Mouse (Mus musculus) urinary bladder, adult 2 months (tissue): ENCODE data around the gene Trpc7. TPM values are rescaled to one million over a fixed set of nuclear protein-coding genes. Genes with fewer than 3 reads are reported as not detected.

Experiments used
- DNase-seq: peaks from one replicate; pipeline ENCODE4 v3.0.0; 2022; ENCODE audit warnings: low spot score
- polyA plus RNA-seq: library from polyadenylated mRNA; depleted of rRNA; stranded (reverse); fragments of >200 nt; gene quantifications from 2 replicates; pipeline ENCODE4 v1.2.3, GENCODE M21; 2012; rRNA removed

Gene Trpc7
- polyA plus RNA-seq, 1 experiment: not detected

DNA sequence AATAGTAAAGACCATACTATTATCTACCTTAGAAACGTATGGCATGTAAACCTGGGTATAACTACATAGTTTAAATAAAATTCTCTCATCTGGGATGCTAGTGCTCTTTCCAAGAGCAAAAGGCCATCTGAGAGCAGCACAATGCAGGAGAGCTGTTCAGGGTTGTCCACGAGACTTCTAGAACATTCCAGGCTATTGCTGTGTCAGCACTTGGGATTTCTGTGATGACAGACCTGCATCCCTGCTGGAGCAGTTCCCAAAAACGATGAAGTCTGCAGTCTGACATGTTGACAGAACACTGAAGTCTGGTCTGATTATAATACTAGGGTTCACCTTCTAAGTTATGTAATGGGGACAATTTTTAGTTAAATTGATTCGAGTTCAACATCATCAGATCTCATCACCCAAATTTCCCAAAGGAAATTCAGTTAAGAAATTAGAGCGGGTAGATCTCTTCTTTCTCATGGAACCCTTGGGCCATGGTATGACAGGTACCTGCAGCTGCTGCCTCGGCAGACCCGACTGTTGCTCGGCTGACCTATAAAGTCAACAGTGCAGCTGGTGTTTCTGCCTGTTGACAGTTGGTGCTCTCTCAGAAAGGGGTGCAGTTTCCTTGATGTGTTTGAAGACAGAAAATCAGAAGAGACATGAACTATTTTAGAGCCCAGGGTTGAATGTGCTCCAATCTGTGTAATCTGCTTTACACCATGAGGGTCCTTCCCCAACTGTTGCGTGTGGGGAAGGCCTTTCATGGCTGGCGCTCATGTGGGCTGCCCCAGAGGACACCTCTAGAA lies 148.9 kb downstream of the Trpc7 start:
- no peak for DNase-seq

DNA sequence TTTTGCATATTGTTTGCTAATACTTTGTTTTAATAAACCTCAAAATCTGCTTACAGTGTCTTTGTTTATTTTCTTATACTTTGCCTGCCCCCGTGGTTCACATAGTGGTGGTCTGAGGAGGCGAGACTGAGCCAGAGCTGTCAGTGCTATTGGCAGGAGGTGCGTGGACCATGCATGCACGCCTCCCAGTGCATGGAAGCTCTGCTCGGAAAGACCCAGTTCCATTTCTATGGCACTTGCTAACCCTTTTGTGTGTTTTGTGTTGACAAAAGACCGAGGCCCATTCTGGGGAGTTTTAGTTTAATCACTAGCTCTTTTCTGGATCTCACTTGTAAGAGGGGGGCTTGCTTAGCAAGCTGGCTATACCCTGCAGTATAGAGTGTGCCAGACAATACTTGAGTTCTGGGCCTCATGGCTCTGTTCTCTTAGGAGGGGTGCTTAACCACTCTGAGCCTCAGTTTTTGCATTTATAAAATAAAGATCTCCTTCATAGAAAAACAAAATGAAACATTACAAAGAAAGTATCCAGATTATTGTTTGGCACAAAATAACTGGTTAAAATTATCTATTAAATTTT lies 153.4 kb downstream of the Trpc7 start:
- DNase-seq: no peak

DNA sequence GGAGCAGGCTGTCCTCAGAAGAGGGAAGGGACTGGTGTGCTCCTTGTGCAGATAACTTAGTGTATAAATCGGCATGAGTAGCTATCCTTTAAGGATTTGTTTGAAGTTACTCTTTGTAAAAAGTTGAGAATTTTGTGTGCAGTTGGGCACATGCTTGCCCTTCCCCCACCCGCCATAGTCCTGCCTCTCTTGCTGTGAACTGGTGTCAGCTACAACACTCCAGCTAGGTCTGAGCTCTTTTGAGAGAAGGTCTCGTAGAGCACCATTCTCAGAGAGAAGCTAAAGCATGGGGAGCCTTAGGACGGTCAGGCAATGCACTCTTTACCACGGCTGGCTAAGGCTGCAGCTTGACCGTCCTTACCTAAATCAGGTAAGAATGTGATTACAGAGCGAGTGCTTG lies 154.1 kb downstream of the Trpc7 start:
- DNase-seq: no peak

DNA sequence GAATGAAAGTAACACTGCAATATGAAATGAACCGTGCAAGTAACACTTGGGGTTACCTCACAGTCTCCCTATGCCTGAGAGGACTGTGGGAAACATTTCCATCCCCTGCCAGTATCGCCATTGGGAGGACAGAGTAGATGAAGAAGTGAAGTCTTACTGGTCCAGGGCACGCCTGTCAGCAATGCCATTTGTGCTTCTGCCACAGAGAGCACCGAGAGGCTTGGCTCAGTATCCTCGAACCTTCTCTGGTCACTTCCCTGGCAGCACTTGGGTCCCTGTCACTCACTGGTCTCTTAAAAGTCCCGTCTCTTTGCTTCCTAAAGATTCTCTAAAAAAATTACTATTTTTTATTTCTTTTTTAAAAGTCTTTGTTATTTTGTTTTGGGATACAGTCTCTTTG lies 155.3 kb downstream of the Trpc7 start:
- no peak for DNase-seq

DNA sequence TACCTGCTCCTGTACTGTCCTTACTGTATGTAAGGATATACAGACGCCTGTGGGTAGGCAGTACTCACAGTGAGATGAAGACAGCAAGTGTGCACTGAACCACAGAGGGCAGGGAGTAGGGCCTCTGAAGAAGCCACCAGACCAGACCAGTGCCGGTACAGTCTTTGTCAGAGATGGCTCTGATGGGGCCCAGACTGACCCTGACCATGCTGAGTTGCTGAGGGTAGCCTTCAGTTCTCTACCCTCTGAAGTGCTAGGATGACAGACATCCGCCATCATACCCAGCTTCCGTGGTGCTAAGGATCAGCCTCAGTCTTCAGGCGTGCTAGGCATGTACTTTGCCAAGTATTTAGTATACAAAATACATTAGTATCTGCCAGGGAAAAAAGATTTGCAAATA lies 156.2 kb downstream of the Trpc7 start:
- no peak for DNase-seq

DNA sequence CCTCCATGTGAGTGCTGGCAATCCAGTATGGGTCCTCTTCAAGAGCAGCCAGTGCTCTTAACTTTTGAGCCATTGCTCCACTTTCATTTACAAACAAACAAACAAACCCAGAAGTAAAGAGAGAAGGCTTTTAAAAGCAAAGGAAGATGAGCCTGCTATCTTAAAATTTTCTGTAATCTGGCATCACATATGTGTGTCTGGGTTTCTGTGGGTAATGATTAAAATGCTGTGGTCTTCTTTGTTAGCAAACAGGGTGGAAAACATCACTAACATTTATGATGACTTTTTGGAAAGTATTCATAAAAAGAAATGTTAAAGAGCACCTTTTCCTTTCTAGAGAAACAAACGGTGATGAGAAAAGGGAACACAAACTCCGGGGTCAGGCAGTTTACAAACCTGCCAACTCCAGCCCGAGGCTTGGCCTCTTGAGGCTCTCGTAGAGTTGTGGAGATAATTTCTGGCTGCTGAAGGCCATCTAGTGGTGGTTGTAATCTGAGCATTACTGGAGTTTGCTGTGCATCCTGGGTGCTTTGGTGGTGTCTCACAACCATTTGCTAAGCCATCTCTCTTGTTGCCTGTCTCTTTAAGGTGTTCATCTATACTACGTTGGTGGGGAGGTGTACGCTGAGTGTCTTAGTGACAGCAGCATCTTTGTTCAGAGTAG lies 160.4 kb downstream of the Trpc7 start:
- DNase-seq: no peak

DNA sequence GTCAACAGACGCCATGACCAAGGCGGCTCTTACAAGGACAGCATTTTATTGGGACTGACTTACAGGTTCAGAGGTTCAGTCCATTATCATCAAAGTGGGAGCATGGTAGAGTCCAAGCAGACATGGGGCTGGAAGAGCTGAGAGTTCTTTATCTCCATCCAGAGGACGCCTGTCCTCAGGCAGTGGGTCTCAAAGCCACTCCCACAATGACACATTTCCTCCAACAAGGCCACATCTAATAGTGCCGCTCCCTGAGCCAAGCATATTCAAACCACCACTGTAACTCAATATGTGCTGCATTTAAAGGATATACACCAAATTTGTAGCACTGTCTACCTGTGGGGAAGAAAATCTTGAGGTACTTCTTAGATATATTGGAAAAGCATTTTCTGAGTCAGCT lies 161.2 kb downstream of the Trpc7 start:
- no peak for DNase-seq

DNA sequence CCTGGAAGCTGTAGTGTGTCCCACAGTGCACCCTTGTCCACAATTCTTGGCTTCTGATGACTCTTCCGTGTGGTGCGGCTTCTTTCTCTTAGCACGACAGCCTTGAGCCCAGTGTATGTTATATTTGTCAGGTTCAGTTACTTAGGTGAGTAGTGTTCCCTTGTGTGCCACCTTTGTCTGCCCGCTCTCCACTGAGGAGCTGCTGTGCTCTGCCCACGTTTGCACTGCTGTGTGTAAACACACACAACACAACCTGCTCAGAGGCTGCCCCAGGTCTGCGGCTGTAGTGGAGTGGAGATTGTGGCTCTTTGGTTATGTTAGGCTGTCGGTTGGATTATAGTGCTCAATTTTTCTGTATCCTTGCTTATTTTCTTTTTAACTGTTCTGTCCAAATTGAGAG lies 166.7 kb downstream of the Trpc7 start:
- no peak for DNase-seq

DNA sequence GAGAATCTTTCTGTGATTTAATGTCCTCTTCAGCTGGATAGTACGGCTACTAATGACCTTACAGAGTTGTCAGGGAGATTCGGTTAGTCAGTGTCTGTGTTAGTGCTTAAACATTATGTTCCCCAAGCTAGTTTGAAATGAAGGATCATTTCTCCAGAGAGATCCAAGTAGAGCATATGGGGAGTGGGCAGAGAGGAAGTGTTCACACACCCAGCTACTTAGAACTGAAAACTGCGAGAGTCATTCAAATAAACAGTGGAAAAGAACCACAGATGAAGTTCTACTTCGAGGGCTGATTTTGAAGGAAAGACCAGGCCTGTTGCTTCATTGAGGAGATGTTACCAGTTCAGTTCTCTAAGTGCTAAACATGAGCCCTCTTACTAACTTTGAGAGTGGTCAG lies 169.2 kb downstream of the Trpc7 start:
- DNase-seq: no peak

Other genes with a start within 250 kb of the Trpc7 start
- gene Smad5, start 193.0 kb downstream of the Trpc7 start, polyA plus RNA-seq: 21.9 and 25.7 TPM in 2 replicates
- not detected in 2 replicates for gene Gm45623, start 142.2 kb downstream of the Trpc7 start, polyA plus RNA-seq